Mouse (Mus musculus): ENCODE results near the gene Gng4.
"Not testable (repeated sequence)": the region's sequence is repeated elsewhere in the genome, so short reads cannot be mapped to it uniquely, and the experiment has no call there.

The Gng4 gene

DNA sequence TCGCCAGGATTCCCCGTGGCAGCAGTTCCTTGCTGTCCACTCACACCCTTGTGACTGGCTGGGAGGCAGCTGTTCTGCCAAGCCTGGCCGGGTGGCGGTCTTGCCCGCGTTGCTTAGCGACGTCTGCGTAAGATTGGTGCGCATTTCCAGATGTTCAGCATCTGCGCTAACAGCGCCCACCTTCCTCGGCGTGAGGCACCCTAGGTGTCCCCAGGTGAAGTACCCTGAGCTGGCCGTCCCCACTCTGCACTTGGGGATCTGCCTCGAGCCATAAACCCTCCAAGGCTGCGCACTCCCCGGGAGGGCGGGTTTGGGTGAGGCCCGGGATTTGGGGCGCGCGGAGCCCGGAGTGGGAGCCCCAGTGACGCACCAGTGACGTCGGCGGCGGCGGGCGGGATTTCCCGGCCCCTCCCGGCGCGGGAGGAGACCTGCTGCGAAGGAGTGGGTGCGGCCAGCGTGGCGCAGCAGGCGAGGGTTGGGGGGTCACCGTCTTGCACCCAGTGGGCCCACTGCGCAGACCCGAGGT, at the start of gene Gng4:
Gng4 (plus strand) TSS at position 166 of the 526 bp plus-strand sequence.
- peak; percentile 10 for DNase-seq (ENCODE audit: low spot score)

DNA sequence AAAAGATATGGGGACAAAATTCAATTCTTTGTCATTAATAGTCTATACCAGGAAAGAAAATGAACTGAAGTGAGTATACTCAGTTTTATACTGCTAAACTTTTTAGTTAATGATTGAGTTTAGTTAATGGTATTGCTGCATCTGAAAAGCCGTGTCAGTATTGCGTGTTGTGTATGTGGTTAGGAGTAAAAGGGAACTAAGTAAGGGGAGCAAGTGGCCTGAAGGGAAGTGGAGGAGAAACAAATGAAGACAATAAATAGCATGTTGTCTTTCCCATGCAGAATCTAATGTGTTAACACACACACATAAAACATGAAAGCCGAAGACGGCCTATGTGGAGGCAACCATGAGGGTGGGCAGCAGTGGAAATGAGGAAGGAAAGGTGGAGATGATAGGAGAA, 44.6 kb upstream of the Gng4 start:
- DNase-seq (ENCODE audit: low spot score) = no peak

DNA sequence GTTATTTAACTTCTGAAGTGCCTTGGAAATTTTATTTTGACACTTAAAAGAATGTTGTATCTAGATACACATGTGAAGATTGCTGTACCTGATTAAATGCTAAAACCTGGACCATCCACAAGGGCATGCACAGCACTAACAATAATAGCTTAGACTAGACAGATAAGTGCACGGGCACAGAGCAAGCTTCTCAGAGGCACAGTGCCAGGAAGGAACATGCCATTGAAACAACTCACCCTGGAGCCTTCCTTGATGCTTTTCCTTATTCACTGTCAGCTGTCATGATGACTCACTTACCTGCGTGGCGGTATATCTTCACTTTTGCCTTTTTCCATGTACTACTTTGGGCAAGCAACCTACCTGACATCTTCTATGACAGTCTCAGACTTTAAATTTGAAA, 37.9 kb upstream of the Gng4 start:
- no peak for DNase-seq (ENCODE audit: low spot score)

DNA sequence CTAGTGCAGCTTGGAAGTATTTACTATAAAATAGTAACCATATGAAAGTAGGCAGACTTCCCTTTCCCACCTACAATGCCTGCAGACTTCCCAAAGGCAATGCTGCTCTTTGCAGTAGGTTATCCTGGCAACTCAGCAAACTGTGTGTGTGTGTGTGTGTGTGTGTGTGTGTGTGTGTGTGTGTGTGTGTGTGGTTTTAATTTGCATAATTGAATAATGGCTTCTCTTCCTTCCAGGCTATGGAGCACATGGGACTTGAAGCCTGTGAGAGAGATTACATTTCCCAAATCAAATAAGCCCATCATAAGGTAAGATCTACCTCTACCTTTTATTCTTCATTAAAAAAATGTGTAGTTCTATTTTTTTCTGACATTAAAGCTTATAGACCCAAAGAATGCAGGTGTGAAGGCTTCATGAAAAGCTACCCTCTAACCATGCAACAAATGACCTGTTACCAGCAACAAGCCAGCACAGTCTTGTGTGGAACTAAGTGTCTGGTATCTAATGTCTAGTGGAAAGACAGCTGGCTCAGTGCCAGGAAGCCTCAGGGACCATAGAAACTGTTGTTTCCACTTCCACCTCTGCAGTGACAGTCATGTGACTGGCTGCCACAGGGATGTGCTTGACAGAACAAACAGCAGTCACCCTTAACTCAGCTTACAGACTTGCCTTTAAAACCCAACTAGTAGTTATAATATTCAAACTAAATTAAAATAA, 7.9 kb upstream of the Gng4 start:
- no peak for DNase-seq (ENCODE audit: low spot score)

DNA sequence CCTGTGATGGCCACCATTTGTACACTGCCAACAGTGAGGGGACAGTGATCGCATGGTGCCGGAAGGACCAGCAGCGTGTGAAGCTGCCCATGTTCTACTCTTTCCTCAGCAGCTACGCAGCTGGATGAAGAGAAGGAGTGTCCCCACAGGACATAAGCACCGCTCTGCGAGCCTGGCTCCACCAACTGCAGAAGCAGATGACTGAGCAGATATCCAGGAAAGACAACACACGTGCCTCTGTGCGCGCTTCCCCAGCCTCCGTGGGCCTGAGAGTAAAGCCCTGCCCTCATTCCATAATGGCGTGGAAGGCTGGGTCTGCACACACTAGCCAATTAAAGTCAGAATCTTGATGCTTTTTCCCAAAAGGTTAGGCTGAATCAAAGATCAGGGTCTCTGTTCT, 6.8 kb upstream of the Gng4 start:
- DNase-seq (ENCODE audit: low spot score) = no peak

DNA sequence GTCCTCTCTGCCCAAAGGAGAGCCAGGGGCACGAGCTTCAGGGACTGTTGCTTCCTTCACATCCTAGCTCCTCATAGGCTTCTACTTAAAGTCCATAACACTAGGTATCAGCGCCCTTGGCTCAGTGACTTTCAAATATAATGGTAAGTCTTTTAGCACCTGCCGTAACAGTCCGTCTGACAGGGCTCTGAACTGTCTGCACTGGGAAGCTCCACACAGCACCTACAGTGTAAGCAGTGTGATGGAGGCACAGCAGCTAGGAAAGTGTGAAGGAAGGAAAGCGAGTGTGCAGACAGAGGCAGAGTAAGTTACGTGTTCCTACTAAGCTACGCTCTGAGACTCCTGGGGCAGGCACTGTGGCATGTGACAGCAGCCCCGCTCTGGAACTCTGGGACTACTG, 6.2 kb upstream of the Gng4 start:
- no peak for DNase-seq (ENCODE audit: low spot score)

DNA sequence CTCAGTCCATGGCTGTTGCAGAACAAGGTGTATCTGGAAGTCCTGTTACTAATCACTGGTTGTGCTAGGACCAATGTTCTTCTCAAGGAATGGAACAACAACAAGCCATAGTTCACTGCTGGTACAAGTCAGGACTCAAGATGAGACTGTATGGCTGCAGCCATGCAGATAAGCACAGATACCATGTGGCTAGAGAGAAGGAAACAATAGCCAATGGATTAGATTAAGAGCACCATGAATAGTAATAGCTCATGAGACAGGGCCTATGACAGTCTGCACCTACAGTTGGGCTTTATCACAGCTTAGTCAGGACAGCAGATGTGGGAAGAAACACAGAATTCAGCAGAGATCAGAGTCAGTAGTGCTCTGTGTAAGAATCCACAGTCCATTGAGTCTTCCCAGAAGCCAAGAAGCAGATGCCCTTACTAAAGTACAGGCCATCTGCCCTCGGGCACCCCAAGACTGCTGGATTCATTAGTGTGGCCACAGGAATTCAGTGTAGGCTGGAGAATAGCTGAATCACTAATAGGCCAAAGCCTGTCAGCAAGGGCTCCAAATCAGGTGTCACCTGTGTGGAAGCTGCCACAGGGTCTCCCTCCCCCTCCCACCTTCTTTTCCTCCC, 4.9 kb upstream of the Gng4 start:
- no peak for DNase-seq (ENCODE audit: low spot score)

DNA sequence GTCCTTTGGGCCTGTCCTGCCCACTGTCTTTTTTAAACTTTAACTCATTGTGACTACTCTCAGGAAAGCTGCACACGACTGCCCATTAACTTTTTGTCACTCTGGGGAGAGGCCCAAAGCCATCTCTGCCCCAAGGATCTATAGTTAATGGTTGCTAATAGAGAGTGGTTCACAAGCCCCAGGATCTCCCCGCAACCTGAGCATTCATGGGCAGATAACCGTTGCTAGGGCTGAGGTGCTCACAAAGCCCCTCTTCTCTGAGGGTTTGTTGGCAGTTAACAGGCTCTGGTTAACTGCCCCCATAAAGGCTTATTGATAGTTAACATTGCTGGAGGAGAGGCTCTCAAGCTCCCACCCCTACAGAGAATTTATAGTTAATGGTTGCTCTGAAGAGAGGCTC, 3.6 kb upstream of the Gng4 start:
- no peak for DNase-seq (ENCODE audit: low spot score)

DNA sequence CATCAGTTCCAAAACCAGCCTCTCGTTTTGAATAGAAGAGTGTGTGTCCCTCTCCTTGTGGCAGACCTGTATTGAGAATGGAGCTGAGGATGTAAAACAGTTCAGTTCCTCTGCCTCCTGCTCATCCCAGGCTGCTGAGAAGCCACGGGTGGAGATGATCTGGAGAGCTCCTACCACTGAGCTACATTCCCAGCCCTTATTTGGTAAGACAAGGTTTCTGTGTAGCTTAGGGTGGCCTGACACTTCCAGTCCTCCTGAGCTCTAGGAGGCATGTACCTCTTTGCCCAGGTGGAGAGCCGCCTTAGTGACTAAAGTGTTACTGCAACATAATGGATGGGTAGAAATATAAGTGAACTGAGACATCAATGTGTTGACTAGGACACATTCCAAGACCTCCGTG, 2.8 kb upstream of the Gng4 start:
- DNase-seq (ENCODE audit: low spot score) = no peak

DNA sequence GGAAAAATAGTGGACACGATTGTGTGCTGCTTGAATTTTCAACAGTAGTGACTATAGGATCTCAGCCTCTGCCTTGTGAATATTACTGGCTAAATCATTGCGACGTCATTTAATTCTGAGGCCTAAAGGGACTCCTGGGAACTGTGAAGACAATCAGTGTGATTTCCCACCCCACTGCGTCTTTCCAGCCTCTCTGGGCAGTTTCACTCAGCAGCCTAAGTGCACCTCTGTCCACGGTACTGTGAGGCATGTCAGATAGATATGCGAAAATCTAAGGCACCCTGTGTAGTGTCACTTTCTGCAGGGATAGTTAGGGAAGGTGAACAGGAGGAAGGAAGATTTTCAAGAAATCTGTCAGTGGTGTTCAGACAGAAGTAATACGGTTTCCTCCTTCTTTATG, 563 bp upstream of the Gng4 start:
- DNase-seq (ENCODE audit: low spot score) = no peak

DNA sequence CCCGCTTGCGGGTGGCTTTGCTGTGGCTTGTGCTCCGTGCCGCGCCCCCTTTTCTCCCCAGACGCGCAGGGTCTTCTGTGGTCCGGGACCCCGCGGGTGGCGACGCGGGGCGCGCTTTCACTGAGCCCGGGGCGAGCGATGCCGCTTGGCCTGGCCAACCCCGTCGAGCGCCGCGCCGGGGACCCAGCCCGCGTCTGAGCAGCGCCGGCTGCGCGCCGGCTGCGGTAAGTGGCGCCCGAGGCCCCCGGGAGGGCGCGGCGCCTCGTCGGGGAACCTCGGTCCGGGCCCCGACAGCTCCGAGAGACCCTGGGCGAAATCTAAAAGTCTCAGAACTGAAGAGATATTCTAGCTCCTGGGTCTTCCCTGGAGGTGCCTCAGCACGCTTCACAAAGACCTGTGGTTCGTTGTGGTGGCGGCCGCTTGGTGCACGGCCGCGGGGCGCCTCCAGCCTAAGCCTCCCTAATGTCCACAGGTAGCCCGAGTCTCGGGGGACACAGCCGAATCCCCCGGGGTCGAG, 619 bp downstream of the Gng4 start:
- DNase-seq (ENCODE audit: low spot score) = no peak

DNA sequence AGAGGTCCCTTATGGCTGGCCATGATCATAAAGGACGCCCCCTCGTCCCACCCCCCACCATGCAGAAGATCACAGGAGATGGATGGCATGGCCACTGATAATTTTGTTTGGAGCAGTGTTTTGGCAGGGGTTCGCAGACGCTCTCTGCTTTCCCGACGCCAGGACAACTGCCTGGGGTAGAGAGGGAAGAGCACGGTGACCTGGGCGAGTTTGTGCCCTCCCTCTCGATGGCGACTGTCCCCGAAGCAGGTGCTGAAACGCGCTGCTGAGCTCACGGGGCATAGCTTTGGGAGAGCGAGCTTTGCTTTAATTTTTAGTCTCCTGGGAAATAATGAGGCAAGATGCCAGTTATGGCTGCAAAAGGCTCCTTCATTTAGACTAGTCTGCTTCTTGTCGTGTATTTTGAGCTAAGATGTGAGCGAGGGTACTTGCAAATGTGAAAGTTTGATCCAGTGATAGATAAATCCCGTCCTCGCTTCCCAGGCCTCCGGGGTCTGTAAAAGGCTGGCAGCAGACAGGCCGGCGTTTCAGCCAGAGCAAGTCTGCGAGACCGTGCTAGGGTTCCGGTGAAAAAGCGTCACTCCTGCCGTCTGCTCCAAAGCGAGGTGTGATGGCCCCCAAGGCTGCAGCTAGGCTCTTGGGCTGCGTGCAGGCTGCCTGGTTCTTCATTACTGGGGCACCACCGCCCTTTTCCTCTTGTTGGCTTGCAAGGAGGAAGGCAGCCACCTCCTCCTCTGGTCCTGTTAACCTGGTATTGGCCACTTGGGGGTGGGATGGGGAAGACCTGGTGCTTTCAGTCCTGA, 1.3 kb downstream of the Gng4 start:
- DNase-seq (ENCODE audit: low spot score) = peak; percentile 9

DNA sequence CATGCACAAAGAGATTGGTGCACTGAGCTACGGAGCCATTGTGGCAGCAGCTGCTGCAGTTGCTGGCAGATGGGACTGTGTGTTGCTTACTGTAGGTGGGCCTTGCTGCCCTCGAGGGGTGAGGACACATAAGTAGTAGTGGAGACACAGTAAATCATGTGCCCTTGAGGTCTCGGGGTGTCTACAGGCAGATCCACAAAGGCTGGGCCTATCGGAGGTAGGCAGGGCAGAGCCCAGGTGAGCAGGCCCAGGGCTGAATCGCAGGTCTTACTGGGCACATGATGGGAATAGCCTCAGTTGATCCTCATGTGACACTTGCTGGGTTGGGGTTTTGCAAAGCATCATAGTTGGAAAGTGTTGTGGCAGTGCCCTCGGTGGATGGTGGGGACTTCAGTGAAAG, 3.1 kb downstream of the Gng4 start:
- DNase-seq (ENCODE audit: low spot score) = no peak

DNA sequence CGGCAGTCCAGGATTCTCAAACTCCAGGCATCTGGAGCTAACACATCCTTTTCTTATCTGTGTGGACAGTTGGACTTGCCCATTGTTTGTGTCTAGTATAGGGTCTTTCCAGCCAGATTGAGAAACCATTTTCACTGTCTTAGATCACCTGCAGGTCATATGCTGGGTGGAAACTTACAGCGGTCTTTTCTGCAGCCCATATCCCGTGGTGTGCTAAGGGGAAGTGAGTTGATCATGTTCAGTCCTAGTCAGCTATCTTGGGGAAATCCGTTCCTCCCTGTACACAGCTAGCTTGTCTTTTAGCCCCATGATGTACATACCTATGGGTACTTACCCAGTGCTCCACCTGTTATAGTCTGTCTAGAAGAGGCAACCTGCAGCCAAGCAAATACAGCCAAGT, 4.2 kb downstream of the Gng4 start:
- no peak for DNase-seq (ENCODE audit: low spot score)

DNA sequence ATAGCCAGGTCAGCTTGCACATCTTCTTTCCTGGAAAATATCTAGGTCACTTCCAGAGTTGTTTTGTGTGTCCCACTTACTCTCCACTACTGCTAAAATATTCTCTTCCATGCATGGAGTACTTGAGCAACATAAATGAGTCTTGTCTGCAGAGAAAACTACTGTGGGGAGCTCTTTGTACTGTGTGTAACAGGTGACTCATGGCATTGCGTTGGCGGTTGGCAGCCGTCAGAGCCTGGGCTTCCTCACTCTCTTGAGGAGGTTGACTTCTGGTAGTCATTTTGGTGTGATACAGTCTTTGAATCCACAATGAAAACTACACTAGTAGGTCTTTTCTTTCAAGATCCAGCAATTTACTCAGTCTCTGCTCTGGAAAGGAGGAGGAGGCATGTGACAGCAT, 8.1 kb downstream of the Gng4 start:
- DNase-seq (ENCODE audit: low spot score) = no peak

DNA sequence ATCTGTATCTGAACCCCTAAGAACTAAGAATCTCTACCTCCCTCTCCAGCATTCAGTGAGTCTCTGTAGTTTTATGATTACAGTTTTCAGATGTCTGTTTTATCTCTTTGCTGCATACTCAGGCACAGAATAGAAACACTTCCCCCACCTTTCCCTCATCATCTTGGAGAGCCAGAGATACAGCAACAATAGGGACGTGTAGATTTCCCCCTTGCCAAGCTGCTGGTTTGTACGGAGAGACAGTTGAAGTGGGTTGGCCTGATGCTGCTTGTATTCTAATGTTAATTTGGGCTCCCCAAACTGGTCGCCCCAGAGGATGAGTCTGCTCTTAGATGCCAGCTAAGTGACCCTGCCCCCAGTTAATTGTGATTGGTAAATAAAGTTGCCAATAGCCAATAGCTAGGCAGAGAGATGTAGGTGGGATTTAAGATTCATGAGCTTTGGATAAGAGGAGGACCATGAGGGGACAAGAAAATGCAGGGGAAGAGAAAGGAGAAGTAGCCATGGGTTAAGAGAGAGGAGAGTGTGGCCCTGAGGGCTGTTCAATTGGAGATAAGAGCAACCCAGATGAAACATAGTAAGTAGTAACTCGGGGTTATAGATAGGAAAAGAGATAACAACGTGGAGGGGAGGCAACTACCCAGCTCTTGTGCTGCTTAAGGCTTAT, 11.4 kb downstream of the Gng4 start:
- DNase-seq (ENCODE audit: low spot score) = no peak

DNA sequence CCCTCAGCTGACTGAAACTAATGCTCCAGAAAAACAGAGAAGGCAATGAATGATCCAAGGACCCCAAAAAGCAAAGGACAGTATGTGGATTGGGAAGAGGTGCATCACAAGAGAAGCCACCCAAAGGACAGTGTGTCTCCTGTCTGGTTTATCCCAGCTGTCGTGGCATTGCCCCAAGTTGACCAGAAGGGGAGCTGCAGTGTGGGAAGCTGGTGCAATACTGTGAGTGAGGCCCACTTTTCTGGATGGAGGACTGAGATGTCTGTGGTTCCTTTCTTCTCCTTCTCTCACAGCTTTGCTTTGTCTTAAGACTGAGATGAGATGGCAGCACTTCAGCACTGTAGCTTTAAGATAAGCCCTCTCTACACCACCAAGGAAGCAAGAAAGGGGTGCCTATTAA, 12.2 kb downstream of the Gng4 start:
- DNase-seq (ENCODE audit: low spot score) = no peak

DNA sequence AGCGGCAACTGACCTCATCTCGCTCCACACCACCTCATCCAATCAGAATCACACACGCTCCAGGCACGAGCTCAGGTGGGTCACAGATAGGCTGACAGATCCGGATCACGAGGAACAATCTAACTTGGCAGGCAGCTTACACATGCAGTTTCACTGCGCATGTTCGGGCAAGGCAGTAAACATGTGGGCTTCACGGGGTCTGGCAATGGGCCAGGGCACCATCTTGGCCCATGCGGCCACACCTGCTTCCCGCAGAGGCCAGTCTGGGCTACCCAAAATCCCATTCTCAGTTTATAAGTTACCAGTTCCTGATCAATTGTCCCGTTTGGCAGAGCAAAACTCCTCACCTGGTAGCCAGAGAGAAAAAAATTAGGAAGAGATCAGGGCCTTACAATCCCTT, 14.0 kb downstream of the Gng4 start:
- DNase-seq (ENCODE audit: low spot score) = not testable (repeated sequence)

DNA sequence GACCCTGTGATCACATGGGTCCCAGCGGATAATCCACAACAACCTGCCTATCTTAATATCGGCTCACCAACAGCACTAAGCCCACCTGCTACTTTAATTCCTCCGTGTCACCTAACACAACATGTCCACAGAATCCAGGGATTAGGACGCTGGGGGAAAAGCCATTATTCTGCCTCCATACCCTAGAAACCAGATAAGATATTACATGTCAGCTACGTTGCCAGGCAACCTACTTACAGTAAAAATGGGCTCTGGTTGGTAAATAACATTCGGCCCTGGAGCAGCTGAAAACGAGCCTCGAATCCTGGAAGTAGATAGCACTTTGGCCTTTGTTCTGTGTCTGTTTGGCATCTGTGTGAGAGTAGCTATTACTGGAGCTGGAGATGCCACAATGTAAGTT, 14.9 kb downstream of the Gng4 start:
- DNase-seq (ENCODE audit: low spot score) = no peak

DNA sequence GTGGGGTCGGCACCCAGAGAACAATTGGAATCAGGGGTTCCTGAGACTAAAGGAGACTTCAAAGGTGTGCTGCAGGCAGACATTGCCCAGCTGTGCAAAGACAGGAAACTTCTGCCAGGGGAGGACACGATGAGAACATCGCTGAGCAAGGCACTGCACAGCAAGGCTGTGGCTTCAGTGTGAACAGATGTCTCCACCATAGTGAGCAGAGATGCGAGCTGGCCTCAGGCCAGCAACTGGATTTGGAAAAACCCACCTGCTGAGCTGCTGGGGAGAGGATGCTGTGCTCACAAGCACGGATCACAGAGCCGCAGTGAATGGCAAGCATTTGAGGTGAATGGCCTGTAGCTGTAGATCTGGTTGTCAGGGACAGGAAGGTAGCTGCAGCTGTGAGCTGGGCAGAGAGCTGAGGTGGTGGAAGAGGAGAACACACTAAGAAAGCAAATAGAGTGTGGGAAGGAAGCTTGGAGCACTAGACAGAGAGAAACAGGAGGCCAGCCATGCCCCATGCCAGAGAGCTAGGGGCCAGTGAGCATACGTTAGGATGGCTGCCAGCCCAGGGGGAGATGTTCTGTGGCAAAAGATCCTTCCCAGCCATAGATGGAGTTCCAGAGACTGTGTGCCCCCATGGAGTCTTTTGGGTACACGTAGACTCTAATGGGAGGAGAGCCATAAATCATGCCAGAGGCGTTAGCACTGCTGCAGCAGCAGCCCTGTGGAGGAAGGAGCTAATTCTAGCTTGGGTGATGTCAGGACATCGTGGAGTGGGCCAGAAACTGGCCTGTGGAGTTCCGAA, 24.7 kb downstream of the Gng4 start:
- DNase-seq (ENCODE audit: low spot score) = no peak

DNA sequence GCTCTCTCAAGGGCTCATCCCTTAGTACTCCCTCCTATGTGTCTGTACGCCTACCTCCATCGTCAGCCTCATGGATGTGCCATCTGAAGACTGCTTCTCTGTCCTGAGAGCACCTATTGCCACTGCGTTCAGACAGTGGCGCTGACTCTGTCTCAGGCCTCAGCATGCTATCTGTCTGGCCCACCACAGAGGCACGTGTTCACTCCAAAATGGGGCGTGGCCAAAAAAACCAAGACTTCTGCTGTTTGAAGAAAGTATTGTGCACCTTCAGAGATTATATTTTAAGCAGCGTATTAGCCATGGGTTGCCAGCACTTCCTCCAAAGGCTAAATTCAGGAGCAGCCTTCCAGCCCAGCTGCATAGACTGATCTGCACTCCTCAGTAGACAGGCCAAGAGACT, 27.0 kb downstream of the Gng4 start:
- DNase-seq (ENCODE audit: low spot score) = no peak

Data from urinary bladder, postnatal 25 days (tissue).